Mouse (Mus musculus): ENCODE results near the gene Tnmd.

Gene Tnmd

DNA sequence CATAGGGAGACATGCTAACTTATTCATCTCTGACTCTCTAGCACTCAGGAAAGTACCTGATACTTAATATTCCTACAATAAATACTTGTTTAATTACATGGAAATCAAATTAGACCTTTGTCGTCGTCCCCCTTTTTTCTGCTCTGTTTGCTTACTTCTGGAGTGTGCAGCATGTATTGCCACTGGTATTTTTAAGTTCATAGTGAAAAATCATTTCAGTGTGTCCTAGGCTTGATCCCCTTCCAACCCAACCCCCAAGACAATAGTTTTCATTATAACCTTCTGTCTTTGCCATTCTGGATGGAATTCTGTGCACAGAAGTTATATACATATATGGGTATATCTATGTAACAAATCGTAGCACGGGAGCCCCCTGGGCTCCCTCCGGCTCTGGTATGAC is at the start of gene Tnmd:
Tnmd (plus strand) TSS at position 301 of the 400 bp plus-strand sequence.
- no peak for DNase-seq

DNA sequence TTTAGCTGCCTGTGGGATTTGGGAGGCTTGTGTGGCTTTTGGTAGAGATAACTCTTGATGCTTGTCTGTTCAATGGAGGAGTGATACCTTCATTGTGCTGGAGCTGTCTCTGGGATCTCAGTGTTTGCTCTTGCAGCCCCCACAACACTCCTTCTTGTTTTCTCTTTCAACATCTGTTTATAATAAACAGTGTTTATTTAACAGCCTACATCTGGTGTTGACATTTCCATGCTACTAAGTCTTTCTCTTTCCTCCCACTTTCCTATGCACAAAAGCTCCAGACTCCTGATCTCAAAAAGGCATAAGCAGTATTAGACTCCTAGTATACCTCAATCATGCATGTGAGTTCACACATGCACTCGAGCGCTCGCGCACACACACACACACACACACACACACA is 2.9 kb downstream of the Tnmd start:
- DNase-seq, result no peak

DNA sequence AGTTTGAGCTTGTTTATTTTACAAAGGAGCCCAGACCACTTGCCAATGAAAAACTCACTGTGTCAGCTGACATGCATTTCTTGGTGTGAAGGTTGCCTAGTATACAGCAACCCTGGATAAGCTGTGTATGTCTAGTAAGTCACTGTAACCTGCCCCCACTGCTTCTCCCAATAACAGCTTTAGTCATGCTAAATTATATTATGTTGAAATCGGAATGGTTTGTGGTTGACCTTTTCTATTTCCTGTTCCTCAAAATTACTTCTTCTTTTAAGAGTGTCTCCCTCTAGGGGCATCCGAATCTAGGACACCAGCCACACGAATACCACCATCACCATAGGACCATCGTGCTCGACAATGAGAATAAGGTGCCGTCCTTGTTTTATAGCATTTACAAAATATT is 19.0 kb downstream of the Tnmd start:
- no peak for DNase-seq

DNA sequence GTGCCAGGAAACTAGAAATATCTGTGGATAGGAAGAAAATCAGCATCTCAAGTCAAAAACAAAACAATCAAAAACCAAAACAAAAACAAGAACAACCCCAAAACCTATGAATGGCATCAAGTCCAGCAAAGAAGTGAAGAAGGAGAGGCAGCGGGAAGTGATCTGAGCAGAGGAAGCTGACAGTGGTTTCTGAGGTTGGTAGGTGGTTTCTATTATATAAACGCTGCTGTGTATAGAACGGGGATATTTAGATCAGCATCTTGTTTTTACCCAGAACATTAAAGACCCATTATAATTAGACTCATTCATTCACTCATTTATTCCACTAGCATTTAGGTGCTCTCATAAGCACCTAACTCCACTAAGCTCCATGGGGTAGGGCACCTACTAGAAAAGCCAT is 36.5 kb downstream of the Tnmd start:
- DNase-seq, result no peak

DNA sequence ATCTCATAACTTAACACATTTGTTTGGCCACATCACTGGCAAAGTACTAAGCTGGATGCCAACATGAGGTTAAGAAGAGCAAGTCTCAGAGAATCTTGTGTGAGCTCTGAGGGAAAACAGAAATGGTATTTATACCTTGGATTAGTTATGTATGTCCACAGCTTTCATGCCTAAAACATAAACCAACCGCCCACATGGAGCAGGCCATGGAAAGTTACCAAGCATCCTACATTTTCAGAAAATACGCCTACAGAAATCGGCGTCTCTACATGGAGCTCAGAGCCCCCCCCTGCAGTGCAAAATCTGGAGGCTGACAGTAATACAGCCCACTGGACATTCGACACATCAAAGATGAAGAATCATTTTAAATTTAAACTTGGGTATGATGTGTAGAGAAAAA is 37.3 kb downstream of the Tnmd start:
- DNase-seq, result no peak

DNA sequence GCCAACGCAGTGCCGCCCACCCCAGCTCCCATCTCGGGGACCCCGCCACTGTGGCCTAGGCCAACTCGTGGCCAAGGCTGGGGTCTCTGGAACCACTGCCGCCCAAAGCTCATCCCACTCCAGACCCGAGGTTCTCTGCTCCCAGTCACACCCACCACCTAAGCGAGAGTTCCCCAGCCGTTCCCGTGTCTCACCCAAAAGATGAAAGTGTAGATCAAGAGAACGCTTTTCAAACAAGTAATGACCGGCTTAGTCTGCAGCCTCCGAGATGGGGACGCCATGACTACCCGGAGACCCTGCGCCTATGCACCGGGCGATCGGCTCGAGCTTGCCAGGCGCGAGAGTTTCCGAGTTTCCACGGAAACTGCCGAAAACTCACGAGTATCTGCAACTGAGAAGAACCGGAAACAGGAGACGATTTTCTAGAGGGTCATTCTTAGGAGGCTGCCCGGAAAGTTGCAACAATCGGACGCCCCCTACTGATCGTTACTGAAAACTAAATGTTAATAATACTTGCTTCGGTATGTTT is 47.3 kb downstream of the Tnmd start, which contains the start of gene Tspan6:
Tspan6 (minus strand) TSS at position 416 of the 529 bp plus-strand sequence.
- peak; percentile 76 to 86 for DNase-seq

DNA sequence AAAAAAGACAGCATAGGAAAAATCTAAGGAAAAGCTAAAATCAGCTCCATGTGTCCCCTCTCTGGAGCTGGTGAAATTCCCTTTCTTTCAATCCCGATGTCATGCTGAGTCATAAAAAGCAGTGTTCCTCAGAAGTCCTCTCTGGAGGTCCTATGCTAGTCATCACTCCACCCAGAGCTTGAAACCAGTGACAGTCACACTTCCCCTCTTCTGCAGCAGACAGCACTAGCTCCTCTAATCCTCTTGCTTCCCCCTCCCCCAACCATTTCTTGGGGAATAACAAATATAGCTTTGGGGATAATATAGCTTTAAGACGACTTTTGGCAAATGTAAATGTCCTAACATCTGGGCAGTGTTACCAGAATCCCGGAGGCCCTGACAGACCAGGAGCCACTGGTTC is 57.5 kb downstream of the Tnmd start, which contains the start of gene Srpx2:
Srpx2 (plus strand) TSS at position 166 of the 400 bp plus-strand sequence.
- no peak for DNase-seq

DNA sequence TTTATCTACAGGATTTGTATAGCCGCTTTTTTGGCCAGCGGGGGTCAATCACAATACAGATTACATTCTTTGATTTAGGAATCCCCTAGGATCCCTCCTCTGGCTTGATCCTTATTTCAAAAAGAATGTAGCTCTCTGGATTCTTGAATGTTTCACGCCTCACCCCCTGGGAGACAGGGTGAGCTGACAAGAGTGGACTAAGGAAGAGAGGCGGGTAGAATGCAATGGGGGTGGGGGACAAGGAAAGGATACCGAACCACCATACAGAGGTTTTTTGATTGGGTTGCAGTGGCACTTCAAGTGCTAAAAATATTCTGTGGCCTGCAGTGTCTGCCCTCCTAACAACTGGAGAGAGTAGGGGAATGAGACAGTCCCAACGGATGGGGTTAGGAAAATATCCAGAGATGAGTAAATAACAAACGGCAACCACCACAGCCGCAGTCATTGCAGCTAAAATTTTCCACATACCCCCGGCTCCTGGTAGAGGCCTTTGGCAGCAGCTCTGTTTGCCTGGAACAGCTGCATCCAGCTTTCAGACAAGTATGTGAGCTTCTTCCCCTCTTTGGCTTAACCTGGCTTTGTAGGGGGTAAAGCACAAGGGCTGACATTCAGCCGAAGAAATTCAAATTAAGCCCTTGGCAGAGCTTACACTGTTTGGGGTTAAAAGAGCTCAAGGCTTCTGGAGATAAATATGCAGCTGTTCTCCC is 60.8 kb downstream of the Tnmd start:
- no peak for DNase-seq

DNA sequence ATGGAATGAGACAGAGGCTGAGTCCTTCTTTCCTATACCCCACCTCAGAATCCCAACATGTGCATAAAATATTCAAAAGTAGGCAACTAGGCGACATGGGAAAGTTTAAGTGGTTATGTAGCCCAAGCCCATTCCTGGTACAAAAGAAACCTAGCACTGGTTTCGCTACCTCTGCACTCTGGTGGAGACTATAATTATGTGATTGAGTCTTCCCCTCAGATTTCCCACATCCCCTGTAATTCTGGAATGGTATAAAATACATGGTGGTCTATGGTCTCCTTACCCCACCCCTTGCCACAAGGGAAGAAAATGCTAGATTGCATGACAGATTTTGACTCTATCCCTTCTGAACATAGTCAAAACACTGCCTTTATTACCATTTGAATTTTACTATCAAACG is 62.2 kb downstream of the Tnmd start:
- no peak for DNase-seq

DNA sequence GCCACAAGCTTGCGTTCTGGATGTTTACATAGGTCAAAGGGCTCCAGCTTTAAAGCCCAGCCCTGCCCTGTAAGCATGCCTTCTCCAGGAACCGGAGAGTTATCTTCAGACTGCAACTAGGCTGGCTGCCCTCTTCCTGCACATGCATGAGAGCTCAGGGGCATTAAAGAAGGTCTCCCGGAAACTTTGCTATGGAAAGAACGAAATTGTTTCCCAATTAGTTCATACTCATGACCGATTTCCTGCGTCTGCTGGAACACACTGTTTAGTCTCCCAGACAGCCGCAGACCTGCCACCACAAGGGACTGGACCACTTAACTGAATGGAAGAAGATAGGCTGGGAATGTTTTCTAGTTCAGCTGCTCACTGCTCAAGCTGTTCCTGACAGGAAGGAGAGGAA is 63.4 kb downstream of the Tnmd start:
- no peak for DNase-seq

Measured in cerebellum, postnatal 25 days (tissue).